Comparison of ENCODE assay signal across 13 mouse cellular contexts in genomic region chr6:127393907-127394600, GRCm38 (mm10). TPM values are rescaled to one million over a fixed set of nuclear protein-coding genes. Genes with fewer than 3 reads are reported as not detected.
DNase-seq lines count a peak whose midpoint lies in the region; ATAC-seq and TF ChIP-seq lines count a peak whose summit lies in the region.
"Had no signal": no experiment of that assay in that cellular context is flagged by ENCODE, and none has a peak within 500 bp of the region (broad histone marks: within the 10 kb centered on the region; RNA-seq: fewer than 3 reads in every experiment).

No protein-coding gene starts in this region.

- no peak overlapping the region for H3K9ac ChIP-seq in heart, embryonic 15.5 days
- H3K9ac ChIP-seq in stomach, embryonic 16.5 days (ENCODE audit: low read length), result 0 out of 2 replicates have a peak overlapping the region, but pooled peaks have one; percentile 24
- no peak overlapping the region for H3K9ac ChIP-seq in stomach, postnatal 0 days (ENCODE audit: low read length)
- no peak overlapping the region for H3K9ac ChIP-seq in hindbrain, embryonic 15.5 days
- H3K9ac ChIP-seq: heart, embryonic 13.5 days; stomach, embryonic 15.5 days had no signal

- 23% methylated on average over 9 of the region's 9 CpGs for WGBS in heart, embryonic 15.5 days
- WGBS in stomach, embryonic 16.5 days, result 39% methylated on average over 9 of the region's 9 CpGs
- WGBS in stomach, postnatal 0 days, result 43% methylated on average over 9 of the region's 9 CpGs
- WGBS in hindbrain, embryonic 15.5 days, result 18% methylated on average over 9 of the region's 9 CpGs

- TF ChIP-seq EP300 in stomach, postnatal 0 days (optimal IDR thresholded peaks at IDR 0.05), result no peak

- no peaks in the 10 kb centered on the region for H3K27me3 ChIP-seq in heart, embryonic 15.5 days
- H3K27me3 ChIP-seq in stomach, embryonic 16.5 days (ENCODE audit: control insufficient read depth, insufficient read depth, low read length), result no peaks in the 10 kb centered on the region
- no peaks in the 10 kb centered on the region for H3K27me3 ChIP-seq in stomach, postnatal 0 days (ENCODE audit: control insufficient read depth, insufficient read depth, low read length)
- no peaks in the 10 kb centered on the region for H3K27me3 ChIP-seq in hindbrain, embryonic 15.5 days
- H3K27me3 ChIP-seq: heart, embryonic 13.5 days; stomach, embryonic 15.5 days had no signal

- peaks cover 8% of the 10 kb centered on the region for H3K4me1 ChIP-seq in heart, embryonic 15.5 days (replicated peaks)
- no peaks in the 10 kb centered on the region for H3K4me1 ChIP-seq in stomach, embryonic 16.5 days (ENCODE audit: control insufficient read depth, insufficient read depth, low read length)
- H3K4me1 ChIP-seq in stomach, postnatal 0 days (replicated peaks; ENCODE audit: control insufficient read depth, insufficient read depth), result no peaks in the 10 kb centered on the region
- H3K4me1 ChIP-seq in hindbrain, embryonic 15.5 days (replicated peaks), result 0 out of 2 replicates have a peak, but pooled peaks cover 10% of the 10 kb centered on the region
- H3K4me1 ChIP-seq: stomach, embryonic 15.5 days had no signal

- no peak overlapping the region for H3K27ac ChIP-seq in heart, embryonic 15.5 days
- H3K27ac ChIP-seq in stomach, embryonic 16.5 days (ENCODE audit: low read length), result no peak overlapping the region
- no peak overlapping the region for H3K27ac ChIP-seq in stomach, postnatal 0 days (replicated peaks)
- no peak overlapping the region for H3K27ac ChIP-seq in hindbrain, embryonic 15.5 days (replicated peaks)
- H3K27ac ChIP-seq: heart, embryonic 13.5 days; stomach, embryonic 15.5 days had no signal

- H3K9me3 ChIP-seq in heart, embryonic 15.5 days (replicated peaks), result no peaks in the 10 kb centered on the region
- no peaks in the 10 kb centered on the region for H3K9me3 ChIP-seq in stomach, embryonic 16.5 days (replicated peaks; ENCODE audit: control insufficient read depth, low read length)
- no peaks in the 10 kb centered on the region for H3K9me3 ChIP-seq in stomach, postnatal 0 days (ENCODE audit: control insufficient read depth, low read length)
- no peaks in the 10 kb centered on the region for H3K9me3 ChIP-seq in hindbrain, embryonic 15.5 days
- H3K9me3 ChIP-seq: heart, embryonic 13.5 days; stomach, embryonic 15.5 days had no signal

- 0 out of 2 replicates have a peak, but pooled peaks have one; percentile 14 for ATAC-seq in heart, embryonic 15.5 days (replicated peaks; ENCODE audit: insufficient number of reproducible peaks, insufficient read depth, low FRiP score, low read depth)
- ATAC-seq in stomach, embryonic 16.5 days (ENCODE audit: insufficient read depth, low FRiP score), result no peak
- no peak for ATAC-seq in stomach, postnatal 0 days (ENCODE audit: low FRiP score, low TSS enrichment)
- ATAC-seq in hindbrain, embryonic 15.5 days (ENCODE audit: low FRiP score, low read depth), result peak; percentile 69

- TF ChIP-seq CTCF in stomach, postnatal 0 days (IDR thresholded peaks at IDR 0.05; ENCODE audit: low read depth), result no peak

- no peak overlapping the region for H3K4me2 ChIP-seq in heart, embryonic 15.5 days
- no peak overlapping the region for H3K4me2 ChIP-seq in stomach, embryonic 16.5 days (ENCODE audit: low read depth, low read length)
- H3K4me2 ChIP-seq in stomach, postnatal 0 days (replicated peaks; ENCODE audit: low read depth), result no peak overlapping the region
- H3K4me2 ChIP-seq in hindbrain, embryonic 15.5 days, result no peak overlapping the region
- H3K4me2 ChIP-seq: heart, embryonic 13.5 days; stomach, embryonic 15.5 days had no signal

- no peak for DNase-seq in heart, postnatal 10 days
- no peak for DNase-seq in stomach, postnatal 0 days (ENCODE audit: low spot score)
- DNase-seq in urinary bladder, postnatal 4 days (ENCODE audit: low spot score in 2 of 2), result no peak
- DNase-seq in urinary bladder, postnatal 10 days (ENCODE audit: low spot score), result no peak
- DNase-seq in layer of hippocampus, postnatal 14 days (ENCODE audit: low spot score in 2 of 2), result no peak
- DNase-seq: cerebellum, postnatal 25 days; kidney, postnatal 4 days; right cerebral cortex, adult 18-20 months had no signal

- H3K4me3 ChIP-seq in heart, embryonic 15.5 days, result no peak overlapping the region
- H3K4me3 ChIP-seq in stomach, embryonic 16.5 days (replicated peaks; ENCODE audit: low read length), result no peak overlapping the region
- H3K4me3 ChIP-seq in stomach, postnatal 0 days (ENCODE audit: low read depth, low read length), result no peak overlapping the region
- H3K4me3 ChIP-seq in hindbrain, embryonic 15.5 days, result no peak overlapping the region
- H3K4me3 ChIP-seq: heart, embryonic 13.5 days; stomach, embryonic 15.5 days had no signal

- no peaks in the 10 kb centered on the region for H3K36me3 ChIP-seq in heart, embryonic 15.5 days
- H3K36me3 ChIP-seq in stomach, embryonic 16.5 days (ENCODE audit: control insufficient read depth, insufficient read depth, low read length), result no peaks in the 10 kb centered on the region
- H3K36me3 ChIP-seq in stomach, postnatal 0 days (ENCODE audit: control insufficient read depth, insufficient read depth, low read length), result no peaks in the 10 kb centered on the region
- no peaks in the 10 kb centered on the region for H3K36me3 ChIP-seq in hindbrain, embryonic 15.5 days
- H3K36me3 ChIP-seq: heart, embryonic 13.5 days; stomach, embryonic 15.5 days had no signal

- intact Hi-C loops in heart, postnatal 10 days (cut with DNase I), result no loop called here

RNA-seq across cellular contexts. Expression of gene Parp11, which starts 52.6 kb away (rescaled TPM):
- 14.7 and 18.1 TPM in 2 replicates for polyA plus RNA-seq in heart, embryonic 15.5 days (2015; fragmentation: Nextera tagmentation; extraction: Ambion mirVana)
- total RNA-seq in heart, postnatal 10 days (2021), result 1 to 10 TPM; 8.5 to 10.0 TPM
- polyA plus RNA-seq in stomach, embryonic 16.5 days (2015; fragmentation: Nextera tagmentation; extraction: Ambion mirVana), result 21.8 and 24.7 TPM in 2 replicates
- polyA plus RNA-seq in stomach, postnatal 0 days (2015; fragmentation: Nextera tagmentation; extraction: Ambion mirVana), result 7.7 and 8.1 TPM in 2 replicates
- 73.9 and 75.0 TPM in 2 replicates for polyA plus RNA-seq in hindbrain, embryonic 15.5 days (2015; fragmentation: Nextera tagmentation; extraction: Ambion mirVana)
- total RNA-seq in layer of hippocampus, postnatal 14 days (2021), result 10 to 100 TPM; 37.0 to 40.1 TPM

Comparison
In these comparisons a context has a peak if more than half of its experiments do, and no peak if none do; other contexts are left out.
1. ATAC-seq: peak in heart, embryonic 15.5 days (single experiment) and hindbrain, embryonic 15.5 days (single experiment); none in stomach, embryonic 16.5 days (single experiment) and stomach, postnatal 0 days (single experiment).